ENCODE assay signal across 8 mouse cellular contexts in the genomic region with DNA sequence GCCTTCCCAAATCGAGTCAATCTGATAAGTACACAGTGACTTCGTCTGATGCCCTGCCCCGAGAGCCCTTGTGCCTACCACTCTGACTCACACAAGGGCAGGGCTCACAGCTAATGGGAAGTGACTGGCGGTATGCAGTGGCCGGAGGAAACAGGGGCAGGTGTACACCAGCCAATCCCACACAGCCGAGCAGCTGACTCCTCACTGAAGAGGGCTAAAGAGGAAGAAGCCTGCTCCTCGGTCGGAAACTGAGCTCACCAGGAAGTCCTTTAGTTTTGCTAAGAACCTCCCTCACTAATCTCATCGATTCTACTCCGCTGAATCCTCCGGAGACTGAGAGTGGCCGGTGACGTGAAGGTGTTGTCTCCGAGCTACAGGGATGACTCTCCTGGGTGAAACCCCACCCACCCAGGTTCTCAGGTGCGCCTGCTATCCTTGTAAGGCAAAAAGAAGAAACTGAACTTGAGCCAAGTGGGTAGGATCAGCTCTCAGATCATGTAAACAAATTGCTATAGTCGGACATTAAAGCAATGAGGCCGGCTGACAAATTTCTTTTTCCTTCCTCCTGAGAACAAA. TPM values are rescaled to one million over a fixed set of nuclear protein-coding genes. Genes with fewer than 3 reads are reported as not detected.
A peak's percentile ranks its signal among the peaks of the same experiment; 100 is the strongest.
DNase-seq lines count a peak whose midpoint lies in the region; ATAC-seq and TF ChIP-seq lines count a peak whose summit lies in the region.

No protein-coding gene starts in this region.

- TF ChIP-seq POLR2A in cortical plate, adult 2 months (IDR thresholded peaks at IDR 0.05; ENCODE audit: extremely low read depth, insufficient read depth, low read length): no peak

- no peak overlapping the region for H3K4me3 ChIP-seq in cortical plate, adult 2 months (ENCODE audit: insufficient read depth, low read length)
- H3K4me3 ChIP-seq in heart, postnatal 0 days (ENCODE audit: low read depth, low read length): peak overlapping the region; percentile 16
- H3K4me3 ChIP-seq in megakaryocyte, embryonic 14.5 days (replicated peaks): peak overlapping the region; percentile 90
- peak overlapping the region; percentile 5; the same call in 1 of the 2 replicates for H3K4me3 ChIP-seq in stomach, embryonic 14.5 days (ENCODE audit: low read depth, low read length)

- no peaks in the 10 kb centered on the region for H3K4me1 ChIP-seq in cortical plate, adult 2 months (ENCODE audit: control insufficient read depth, insufficient read depth, low read length)
- H3K4me1 ChIP-seq in heart, postnatal 0 days (ENCODE audit: control insufficient read depth, insufficient read depth): peaks cover 61% of the 10 kb centered on the region
- peaks cover 75% of the 10 kb centered on the region for H3K4me1 ChIP-seq in megakaryocyte, embryonic 14.5 days
- peaks cover 38% of the 10 kb centered on the region for H3K4me1 ChIP-seq in stomach, embryonic 14.5 days (ENCODE audit: control insufficient read depth, insufficient read depth, low read length)

- ATAC-seq in frontal cortex, adult (ENCODE audit: low TSS enrichment): peak; percentile 23; the same call in 1 of the 2 replicates
- ATAC-seq in heart, postnatal 0 days (ENCODE audit: insufficient read depth, low read depth): peak; percentile 73
- peak; percentile 89 for ATAC-seq in stomach, embryonic 14.5 days (ENCODE audit: insufficient number of reproducible peaks, insufficient read depth, low FRiP score, low read depth)

- H3K36me3 ChIP-seq in heart, postnatal 0 days (replicated peaks; ENCODE audit: control insufficient read depth, insufficient read depth, low read length): no peaks in the 10 kb centered on the region
- no peaks in the 10 kb centered on the region for H3K36me3 ChIP-seq in megakaryocyte, embryonic 14.5 days (replicated peaks; ENCODE audit: low read length)
- no peaks in the 10 kb centered on the region for H3K36me3 ChIP-seq in stomach, embryonic 14.5 days (ENCODE audit: control insufficient read depth, insufficient read depth, low read length)

- H3K4me2 ChIP-seq in heart, postnatal 0 days (ENCODE audit: low read depth, low read length): peak overlapping the region; percentile 43
- peak overlapping the region; percentile 50 for H3K4me2 ChIP-seq in stomach, embryonic 14.5 days (replicated peaks; ENCODE audit: low read depth, low read length)

- TF ChIP-seq CTCF in cortical plate, adult 2 months (IDR thresholded peaks at IDR 0.05; ENCODE audit: extremely low read depth, insufficient read depth, low read length): no peak
- no peak for TF ChIP-seq CTCF in heart, postnatal 0 days (IDR thresholded peaks at IDR 0.05; ENCODE audit: low read depth)

- H3K9ac ChIP-seq in heart, postnatal 0 days (replicated peaks; ENCODE audit: low read depth, low read length): 0 out of 2 replicates have a peak overlapping the region, but pooled peaks have one; percentile 12
- H3K9ac ChIP-seq in stomach, embryonic 14.5 days (replicated peaks; ENCODE audit: low read depth, low read length): peak overlapping the region; percentile 36; the same call in 1 of the 2 replicates

- H3K9me3 ChIP-seq in heart, postnatal 0 days (replicated peaks; ENCODE audit: control insufficient read depth, low read length): no peaks in the 10 kb centered on the region
- no peaks in the 10 kb centered on the region for H3K9me3 ChIP-seq in megakaryocyte, embryonic 14.5 days
- no peaks in the 10 kb centered on the region for H3K9me3 ChIP-seq in stomach, embryonic 14.5 days (ENCODE audit: control insufficient read depth, low read depth, low read length)

- 0 out of 2 replicates have a peak overlapping the region, but pooled peaks have one; percentile 6 for H3K27ac ChIP-seq in cortical plate, adult 2 months (ENCODE audit: insufficient read depth, low read length)
- H3K27ac ChIP-seq in heart, postnatal 0 days (ENCODE audit: low read depth): peak overlapping the region; percentile 46
- H3K27ac ChIP-seq in stomach, embryonic 14.5 days (ENCODE audit: low read length): peak overlapping the region; percentile 76

- no peak for TF ChIP-seq EP300 in heart, postnatal 0 days (IDR thresholded peaks at IDR 0.05; ENCODE audit: low read depth)

- H3K27me3 ChIP-seq in heart, postnatal 0 days (ENCODE audit: control insufficient read depth, insufficient read depth, low read length): no peaks in the 10 kb centered on the region
- H3K27me3 ChIP-seq in megakaryocyte, embryonic 14.5 days (replicated peaks): no peaks in the 10 kb centered on the region
- H3K27me3 ChIP-seq in stomach, embryonic 14.5 days (ENCODE audit: control insufficient read depth, insufficient read depth, low read length): no peaks in the 10 kb centered on the region

- DNase-seq in frontal cortex, adult 2 months (ENCODE audit: extremely low spot score in 1 of 2, low spot score in 1 of 2): no peak
- DNase-seq in heart, postnatal 0 days (ENCODE audit: low spot score): peak; percentile 73
- DNase-seq in kidney, postnatal 25 days: peak; percentile 45 to 78
- DNase-seq in frontal cortex, postnatal 14 days (ENCODE audit: low spot score in 2 of 2): no peak

- WGBS in heart, postnatal 0 days: 14% methylated on average over 17 of the region's 17 CpGs
- WGBS in stomach, embryonic 14.5 days: 14% methylated on average over 17 of the region's 17 CpGs

RNA-seq across cellular contexts. Expression of a gene that starts 58.2 kb away (rescaled TPM):
- 13.8 and 16.2 TPM in 2 replicates for polyA plus RNA-seq in frontal cortex, adult 2 months (2012; rRNA removed)
- 16.2 and 17.1 TPM in 2 replicates for polyA plus RNA-seq in cortical plate, adult 2 months (2012; rRNA removed)
- 15.7 and 25.2 TPM in 2 replicates for total RNA-seq in heart, postnatal 0 days (2014; rRNA removed; ENCODE audit: low replicate concordance)
- 12.5 and 13.0 TPM in 2 replicates for polyA plus RNA-seq in heart, postnatal 0 days (2015; fragmentation: Nextera tagmentation; extraction: Ambion mirVana)
- polyA plus RNA-seq in megakaryocyte, embryonic 14.5 days (2012; ENCODE audit: insufficient read depth, low replicate concordance): 1.2 and 8.9 TPM in 2 replicates
- polyA plus RNA-seq in stomach, embryonic 14.5 days (2014; fragmentation: Nextera tagmentation; extraction: Ambion mirVana): 35.7 and 38.6 TPM in 2 replicates

Comparison
In these comparisons a context has a peak if more than half of its experiments do, and no peak if none do; other contexts are left out.
1. ATAC-seq: peak in every context shown above with its lines; median percentile 89 in stomach, embryonic 14.5 days; 73 in heart, postnatal 0 days; 23 in frontal cortex, adult.
2. DNase-seq: peak in heart, postnatal 0 days (single experiment) and kidney, postnatal 25 days (2 of 2); none in frontal cortex, adult 2 months (0 of 2) and frontal cortex, postnatal 14 days (0 of 2).
3. H3K27ac ChIP-seq: peak in every context shown above with its lines; median percentile 76 in stomach, embryonic 14.5 days; 46 in heart, postnatal 0 days; 6 in cortical plate, adult 2 months.